Mouse (Mus musculus) left cerebral cortex, postnatal 10 days (tissue): ENCODE results near the gene Nmt1. TPM values are rescaled to one million over a fixed set of nuclear protein-coding genes. Genes with fewer than 3 reads are reported as not detected.

Source experiments
- DNase-seq, 2 experiments: peaks; one replicate each; pipeline ENCODE4 v3.0.0; 2021 to 2022; ENCODE audit warnings: low spot score in 2 of 2, mixed read lengths in 1 of 2; ENCODE audit errors: extremely low spot score in 1 of 2
- intact Hi-C: fragments of 180-260 bp; cut with DNase I; formaldehyde crosslinking; loops from one replicate; pipeline ENCODE4 v1.15.1; 2025
- total RNA-seq, 2 experiments: library from RNA; stranded (reverse); gene quantifications; 2 replicates each; pipeline ENCODE4 v1.2.3; 2021

Gene Nmt1
- total RNA-seq, 2 experiments from 2014 or later: 82.8 to 83.1 TPM

DNA sequence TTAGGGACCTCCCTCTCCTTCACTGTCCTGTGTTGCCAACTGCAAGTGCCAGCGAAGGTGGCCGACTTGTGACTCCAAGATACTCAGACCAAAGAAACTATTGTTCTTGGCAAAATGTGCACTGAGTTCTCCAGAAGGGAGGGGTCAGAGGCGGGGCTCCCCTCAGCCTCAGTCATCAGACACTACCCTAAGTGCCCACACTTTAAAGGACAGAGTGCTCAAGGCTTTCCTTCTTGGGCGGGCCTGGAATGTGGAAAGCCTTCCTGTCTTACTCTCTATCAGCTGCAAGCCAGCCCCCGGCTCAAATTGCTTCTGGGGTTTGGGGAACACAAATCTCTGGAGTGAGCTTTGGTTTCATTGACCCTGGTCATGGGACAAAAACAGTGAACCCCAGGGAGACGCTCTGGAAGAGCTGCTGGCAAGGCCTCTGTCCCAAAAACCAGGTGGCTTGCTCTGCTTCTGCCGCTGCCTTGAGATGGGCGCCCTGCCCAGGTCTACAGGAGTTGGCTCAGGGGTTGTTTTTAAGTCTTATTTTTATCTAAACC lies 39.5 kb downstream of the Nmt1 start:
- DNase-seq: peak in 1 of 2 experiments; percentile 58
- intact Hi-C loops: no loop called here

DNA sequence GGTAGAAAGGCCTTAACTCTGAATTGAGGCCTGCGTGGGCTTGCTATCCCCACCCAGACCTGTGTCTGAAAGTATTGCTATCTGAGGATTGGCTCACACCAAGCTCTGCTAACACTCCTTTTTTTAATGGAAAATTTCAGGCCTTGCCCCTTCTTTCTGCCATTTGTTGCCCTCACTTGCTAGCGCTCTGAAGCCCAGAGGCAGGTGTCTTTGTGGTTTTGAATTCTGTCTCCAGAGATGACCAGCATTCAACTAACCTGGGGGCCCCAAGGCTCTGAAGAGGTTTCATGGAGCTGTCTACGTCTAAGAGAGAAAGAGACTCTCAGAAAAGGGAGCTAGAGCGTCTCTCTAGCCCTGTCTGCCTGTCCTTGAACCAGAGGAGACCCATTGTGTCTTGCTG lies 40.3 kb downstream of the Nmt1 start:
- intact Hi-C loops: no loop called here

DNA sequence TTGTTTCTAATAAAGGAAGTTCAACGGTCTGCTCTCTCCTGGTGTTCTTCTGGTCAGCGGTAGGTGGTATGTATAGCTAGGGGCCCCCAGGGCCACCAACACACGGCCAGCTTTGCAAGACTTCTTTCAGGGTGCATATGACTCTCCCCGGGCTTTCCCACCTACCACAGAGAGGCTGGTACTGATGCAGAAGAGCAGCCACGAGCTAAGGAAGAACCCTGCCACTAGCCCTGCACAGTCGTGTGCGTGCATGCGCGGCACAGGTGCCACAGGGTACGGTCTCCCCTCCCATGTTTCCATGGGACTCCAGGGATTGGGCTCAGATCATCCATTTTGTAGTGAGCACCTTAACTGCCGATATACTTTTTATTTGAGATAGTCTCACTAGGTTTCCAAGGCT lies 40.9 kb downstream of the Nmt1 start:
- peak in 1 of 2 experiments; percentile 14 for DNase-seq
- intact Hi-C loops: no loop called here

More for the DNA sequence above, 40.3 kb downstream of the Nmt1 start:
- DNase-seq: no peak

DNA sequence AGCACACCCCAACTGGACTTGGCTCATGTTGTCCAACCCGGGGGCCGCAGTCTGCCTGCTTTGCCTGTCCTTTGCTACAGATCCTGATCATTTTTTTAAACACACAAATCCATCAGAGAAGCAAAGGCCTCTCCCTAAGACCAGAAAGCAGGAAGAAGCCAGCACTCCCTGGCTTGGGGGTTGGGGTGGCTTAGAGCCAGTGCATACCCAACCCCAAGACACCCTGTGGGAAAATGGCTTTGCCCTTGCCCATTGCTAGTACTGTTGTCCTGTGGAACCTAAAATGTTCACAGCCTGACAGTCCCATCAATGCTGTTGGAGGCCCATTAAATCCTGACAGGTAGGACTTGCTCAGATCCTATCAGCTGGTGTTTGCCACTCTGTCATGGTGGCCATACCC lies 41.7 kb downstream of the Nmt1 start:
- peak in 1 of 2 experiments; percentile 16 for DNase-seq
- intact Hi-C loops: no loop called here

DNA sequence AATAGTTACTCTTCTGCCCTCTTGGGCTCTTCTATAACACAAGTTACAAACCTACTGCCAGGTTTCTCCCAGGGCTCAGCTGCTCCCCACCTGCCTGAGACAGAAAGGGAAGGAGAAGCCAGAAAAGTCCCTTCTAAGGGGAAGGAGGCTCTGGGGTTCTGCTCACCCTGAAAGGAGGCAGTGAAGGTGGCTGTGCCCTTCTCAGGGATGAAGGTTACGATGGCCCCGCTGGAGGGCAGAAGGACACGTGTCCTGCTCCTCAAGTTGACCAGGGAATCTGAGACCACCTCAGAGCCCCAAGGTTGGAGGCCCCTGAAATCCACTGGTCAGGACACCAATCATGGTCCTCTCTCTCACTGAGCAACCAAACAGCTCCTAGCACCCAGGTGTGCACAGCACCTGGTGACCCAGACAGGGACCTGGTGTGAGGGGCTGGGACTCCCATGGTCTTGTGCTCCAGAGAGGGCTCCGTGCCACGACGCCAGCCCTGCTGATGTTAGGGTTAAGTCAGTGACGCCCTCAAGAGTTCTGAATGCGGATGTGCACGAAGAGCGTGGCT lies 42.4 kb downstream of the Nmt1 start:
- peak in 1 of 2 experiments; percentile 28 for DNase-seq

DNA sequence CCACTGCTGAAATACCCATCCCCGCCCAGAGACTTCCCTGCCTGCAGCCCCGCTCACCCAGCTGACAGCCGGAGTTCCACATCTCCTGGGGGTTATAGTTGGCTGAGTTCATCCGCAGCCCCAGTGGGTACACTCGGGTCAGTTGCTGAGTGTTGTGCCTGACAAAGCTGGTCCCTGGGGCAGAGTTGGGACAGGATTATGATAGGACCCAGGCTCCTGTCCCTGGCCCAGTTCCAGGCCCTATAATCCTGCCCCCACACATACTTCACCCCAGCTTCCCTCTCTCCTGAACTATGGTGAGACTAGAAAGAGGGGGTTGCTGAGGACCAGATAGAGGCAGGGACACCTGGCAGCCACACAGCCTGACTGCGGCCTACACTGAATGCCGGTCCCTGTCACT lies 45.7 kb downstream of the Nmt1 start:
- intact Hi-C loops: no loop called here
- no peak for DNase-seq

More for the DNA sequence above, 42.4 kb downstream of the Nmt1 start:
- intact Hi-C loops: no loop called here

DNA sequence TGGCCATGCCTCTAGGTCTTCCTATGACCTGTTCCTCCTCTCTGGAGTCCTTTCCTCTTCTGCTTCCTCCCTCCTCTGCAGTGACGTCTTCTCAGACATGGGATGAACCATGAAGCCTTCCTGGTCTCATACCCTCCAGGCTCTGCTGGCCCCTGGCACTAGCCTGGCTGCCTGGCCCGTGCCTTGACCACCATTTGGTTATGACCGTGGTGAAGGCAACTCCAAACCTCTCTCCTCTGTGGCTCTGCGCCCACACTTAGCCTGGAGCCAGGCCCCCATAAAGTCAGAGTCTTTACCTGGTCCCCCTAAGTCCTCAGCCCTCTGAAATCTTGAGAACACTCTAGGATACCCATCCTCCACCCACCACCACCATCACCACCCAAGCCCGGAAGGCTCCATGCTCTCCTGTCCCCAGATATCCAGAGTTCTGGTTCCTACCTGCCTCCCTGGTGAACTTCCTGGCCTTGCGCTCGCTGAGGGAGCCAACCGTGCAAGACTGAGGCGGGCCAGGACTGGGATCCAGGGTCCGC lies 46.2 kb downstream of the Nmt1 start:
- intact Hi-C loops: no loop called here
- no peak for DNase-seq

DNA sequence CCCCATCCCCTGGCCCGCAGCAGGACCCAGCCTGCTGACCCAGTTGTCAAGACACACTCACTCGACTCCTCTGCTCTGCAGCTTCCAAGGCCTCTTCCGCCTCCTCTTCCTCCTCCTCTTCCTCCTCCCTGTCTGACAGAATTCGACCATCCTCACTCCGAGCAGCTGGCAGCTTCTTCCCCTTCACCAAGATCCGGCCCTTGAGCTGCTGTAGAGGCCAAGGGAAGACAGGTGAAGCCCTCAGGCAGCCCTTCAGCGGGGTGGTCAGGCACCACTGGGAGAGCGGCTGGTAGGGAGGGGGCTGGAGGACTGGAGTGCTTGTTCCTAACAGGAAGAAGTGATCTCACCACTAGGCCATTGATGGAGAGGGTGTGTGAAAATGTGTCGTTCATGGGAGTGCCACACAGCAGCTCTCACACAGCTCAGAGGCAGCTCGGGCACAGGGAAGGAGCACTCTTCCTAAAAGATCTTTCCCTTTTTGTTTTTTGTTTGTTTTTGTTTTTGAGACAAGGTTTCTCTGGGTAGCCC lies 46.9 kb downstream of the Nmt1 start:
- DNase-seq: no peak
- intact Hi-C loops: no loop called here

DNA sequence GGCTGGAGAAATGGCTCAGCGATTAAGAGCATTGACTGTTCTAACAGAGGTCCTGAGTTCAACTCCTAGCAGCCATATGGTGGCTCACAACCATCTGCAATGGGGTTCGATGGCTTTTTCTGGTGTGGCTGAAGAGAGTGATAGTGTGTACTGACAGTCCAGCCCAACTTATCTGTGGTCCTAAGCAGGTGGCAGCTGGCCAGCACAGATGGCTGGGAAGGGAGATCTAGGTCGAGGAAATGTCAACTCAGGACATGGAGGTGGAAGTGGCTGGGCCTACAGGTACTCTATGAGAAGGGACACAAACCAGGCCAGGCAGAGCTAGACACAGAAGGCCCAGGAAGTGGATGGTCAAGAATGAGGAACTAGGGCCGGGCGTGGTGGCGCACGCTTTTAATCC lies 48.0 kb downstream of the Nmt1 start:
- no peak for DNase-seq
- intact Hi-C loops: no loop called here

DNA sequence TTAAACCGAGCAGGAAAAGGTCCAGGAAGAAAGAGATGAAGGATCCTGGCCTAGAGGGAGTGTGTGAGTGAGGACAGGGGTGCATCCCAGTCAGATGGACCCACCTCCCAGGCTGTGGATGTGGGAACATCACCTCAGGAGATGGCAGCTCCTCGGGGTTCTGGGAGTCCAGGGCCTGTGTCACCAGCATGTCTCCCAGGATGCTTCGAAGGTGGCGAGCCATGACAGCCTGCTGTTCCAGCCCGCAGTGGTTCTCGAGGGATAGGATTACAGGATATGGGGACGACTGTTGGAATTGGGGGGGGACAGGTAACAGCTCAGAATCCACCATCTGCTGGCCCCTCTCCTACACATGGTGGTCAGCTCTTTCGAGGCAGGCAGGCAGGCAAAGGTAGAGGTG lies 48.6 kb downstream of the Nmt1 start:
- intact Hi-C loops: no loop called here
- DNase-seq: no peak

DNA sequence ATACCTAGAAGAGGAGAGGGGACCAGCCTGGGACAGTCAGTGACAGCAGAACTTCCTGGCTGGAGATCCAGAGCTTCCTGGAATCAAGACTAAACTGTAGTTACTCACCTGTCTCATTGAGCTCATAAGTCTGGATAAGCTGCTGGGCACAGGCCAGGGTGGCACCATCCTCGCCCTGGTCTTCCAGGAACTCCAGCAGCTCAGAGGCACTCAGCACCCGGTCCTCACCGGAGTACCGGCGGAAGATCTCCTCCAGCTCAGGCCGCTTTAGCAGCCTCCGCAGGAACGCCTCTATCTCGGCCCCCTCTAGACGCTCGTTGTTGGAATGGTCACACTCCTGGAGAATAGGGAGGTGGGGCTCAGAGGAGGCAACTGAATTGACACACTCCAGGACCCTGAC lies 50.1 kb downstream of the Nmt1 start:
- intact Hi-C loops: no loop called here
- DNase-seq: no peak

DNA sequence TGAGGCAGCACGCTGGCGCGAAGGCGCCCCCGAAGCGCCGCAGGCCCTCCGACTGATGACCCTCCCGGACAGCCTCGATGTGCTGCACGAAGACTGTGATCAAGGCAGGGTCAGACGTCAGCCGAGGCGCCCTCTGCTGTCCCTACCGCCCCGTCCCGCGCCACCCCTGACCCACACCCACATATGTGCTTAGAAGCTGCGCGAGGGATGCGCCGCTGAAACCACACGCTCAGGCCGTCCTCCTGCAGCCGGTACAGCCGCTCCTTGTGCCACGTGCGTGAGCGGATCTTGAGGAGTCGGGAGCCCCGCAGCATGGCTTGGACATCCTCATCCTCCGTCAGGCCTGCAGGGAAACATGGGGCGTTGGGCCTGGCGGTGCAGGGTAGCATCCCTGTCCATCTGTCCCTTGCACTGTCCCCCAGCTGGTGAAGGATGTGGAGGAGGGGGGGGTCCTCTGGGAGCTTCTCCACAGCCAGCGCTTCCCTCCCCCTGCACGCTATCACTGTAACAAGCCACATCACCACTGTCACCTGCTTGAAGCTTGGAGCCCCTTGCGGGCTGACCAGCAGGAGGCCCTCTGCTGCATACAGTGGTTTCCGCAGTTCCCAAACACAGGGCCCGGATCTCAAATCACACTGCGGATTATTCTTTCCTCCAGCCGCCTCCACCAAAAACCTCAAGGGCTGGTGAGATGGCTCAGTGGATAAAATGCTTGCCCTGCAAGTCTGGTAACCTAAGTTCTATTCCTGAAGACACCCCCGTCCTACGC lies 52.5 kb downstream of the Nmt1 start:
- intact Hi-C loops: no loop called here
- no peak for DNase-seq

DNA sequence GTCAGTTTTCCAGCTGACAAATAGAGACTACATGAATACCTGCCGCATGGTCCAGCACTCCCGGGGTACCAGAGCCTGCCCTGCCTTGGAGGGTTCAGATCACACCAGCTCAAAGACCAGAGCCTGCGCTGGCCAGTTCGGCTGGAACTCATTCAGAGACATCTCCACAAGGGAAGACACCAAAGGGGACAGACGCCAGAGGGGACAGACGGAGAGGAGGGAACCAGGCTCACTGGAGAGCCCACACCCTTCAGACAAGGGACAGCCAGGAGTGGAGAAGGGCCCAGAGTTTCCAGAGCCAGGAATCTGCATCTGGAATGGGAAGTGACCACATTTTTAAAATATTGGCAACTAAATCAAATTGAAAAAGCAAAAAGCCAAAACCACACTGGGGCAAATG lies 53.6 kb downstream of the Nmt1 start:
- no peak for DNase-seq
- intact Hi-C loops: no loop called here

DNA sequence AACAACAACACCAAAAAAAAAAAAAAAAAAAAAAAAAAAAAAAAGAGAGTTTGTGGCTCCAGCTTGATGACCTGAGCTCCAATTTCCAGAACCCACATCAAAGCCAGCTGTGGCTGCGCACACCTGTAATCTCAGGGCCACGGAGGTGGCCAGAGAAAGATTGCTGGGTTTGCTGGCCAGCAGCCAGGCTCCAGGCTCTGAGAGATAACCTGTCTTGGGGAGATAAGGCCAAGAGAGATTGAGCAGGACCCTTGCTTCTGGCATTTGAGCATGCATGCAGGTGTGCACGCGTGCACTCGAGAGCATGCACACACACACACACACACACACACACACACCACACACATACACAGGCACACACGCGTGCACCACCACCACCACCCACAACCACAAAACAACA lies 65.3 kb downstream of the Nmt1 start:
- peak in 1 of 2 experiments; percentile 43 for DNase-seq
- intact Hi-C loops: no loop called here

DNA sequence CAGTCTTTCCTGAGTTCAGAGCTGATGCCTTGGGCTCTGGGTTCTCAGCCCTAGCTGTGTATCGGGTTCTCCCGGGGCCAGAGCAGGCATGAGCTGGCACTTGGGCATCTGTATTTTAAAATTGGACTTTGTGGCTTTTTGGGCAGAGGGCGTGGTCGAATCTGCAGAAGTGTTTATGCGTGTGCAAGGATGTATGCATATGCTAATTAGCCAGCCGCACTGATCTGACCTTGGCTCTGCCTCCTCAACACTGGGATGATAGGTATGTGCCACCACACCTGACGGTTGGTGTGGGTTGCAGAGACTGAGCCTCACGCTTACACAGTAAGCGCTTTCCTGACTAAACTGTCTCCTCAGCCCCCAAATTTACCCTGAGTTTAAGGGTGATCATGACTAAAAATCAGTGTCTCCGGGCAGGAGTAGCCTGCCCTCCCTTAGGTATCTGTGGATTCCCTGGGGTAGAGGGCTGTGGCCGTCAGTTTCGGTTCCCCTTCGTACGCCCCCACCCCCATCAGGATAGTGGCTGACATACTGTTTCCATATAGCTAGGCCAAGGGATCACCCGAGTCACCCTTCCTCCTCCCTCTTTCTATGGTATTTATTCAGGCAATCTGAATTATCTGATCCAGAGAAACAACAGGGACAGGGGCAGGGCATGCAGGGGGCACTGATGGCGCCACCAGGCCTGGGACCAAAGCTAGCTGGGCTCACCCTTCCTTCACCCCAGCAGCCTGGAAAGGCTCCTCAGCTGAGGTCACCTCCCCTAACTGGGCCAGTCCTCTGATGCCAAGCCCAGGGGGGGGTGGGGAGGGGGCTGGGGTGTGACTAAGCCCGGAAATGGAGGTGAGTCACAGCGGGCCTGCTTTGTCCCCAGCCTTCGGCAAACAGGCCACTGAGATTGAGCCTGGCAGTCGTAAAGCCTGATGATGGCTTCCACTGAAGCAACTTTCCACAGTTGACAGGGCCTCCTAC lies 66.2 kb downstream of the Nmt1 start:
- intact Hi-C loops: no loop called here
- DNase-seq: no peak

DNA sequence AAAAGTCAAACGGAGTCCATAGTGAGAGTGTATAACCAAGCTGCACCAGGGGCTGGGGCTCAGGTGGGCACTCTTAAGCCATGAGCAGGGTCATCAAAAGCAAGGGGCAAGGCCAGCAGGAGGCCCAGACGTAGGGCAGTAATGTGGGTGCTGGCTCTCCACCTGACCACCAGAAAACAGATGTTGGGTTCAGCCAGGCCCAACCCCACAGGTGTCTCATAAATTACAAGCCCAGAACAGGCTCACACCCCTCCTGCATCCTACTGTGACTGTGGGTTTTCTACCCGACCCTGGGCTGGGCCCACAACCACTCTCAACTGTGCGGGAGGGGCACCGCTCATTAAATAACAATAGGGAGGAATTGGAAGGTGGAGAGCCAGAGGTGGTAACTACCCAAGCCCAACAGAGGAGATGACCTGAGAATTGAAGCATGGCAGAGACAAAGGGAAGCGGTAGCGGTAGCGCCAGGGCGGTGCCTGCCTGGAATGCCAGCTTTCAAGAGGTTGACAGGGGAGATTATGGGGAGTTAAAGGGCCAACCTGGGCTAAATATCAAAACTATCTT lies 67.2 kb downstream of the Nmt1 start:
- DNase-seq: no peak
- intact Hi-C loops: no loop called here

DNA sequence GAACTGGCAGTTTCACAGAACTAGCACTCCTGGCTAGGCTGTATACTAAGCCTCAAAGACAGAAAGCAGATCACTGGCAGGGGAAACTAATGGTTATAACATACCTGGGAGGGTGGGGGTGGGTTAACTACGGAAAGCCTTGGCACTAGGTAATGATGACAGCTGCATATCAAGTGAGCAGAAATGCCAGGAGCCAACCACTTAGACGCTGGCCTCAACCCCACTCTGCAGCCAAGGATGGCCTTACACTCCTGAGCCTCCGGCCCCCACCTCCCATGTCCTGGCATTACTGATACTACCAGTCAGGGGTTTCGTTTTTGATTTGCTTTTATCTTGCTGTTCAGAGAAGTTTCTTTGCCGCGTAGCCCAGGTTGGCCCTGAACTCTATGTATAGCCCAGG lies 67.8 kb downstream of the Nmt1 start:
- DNase-seq: no peak
- intact Hi-C loops: no loop called here

DNA sequence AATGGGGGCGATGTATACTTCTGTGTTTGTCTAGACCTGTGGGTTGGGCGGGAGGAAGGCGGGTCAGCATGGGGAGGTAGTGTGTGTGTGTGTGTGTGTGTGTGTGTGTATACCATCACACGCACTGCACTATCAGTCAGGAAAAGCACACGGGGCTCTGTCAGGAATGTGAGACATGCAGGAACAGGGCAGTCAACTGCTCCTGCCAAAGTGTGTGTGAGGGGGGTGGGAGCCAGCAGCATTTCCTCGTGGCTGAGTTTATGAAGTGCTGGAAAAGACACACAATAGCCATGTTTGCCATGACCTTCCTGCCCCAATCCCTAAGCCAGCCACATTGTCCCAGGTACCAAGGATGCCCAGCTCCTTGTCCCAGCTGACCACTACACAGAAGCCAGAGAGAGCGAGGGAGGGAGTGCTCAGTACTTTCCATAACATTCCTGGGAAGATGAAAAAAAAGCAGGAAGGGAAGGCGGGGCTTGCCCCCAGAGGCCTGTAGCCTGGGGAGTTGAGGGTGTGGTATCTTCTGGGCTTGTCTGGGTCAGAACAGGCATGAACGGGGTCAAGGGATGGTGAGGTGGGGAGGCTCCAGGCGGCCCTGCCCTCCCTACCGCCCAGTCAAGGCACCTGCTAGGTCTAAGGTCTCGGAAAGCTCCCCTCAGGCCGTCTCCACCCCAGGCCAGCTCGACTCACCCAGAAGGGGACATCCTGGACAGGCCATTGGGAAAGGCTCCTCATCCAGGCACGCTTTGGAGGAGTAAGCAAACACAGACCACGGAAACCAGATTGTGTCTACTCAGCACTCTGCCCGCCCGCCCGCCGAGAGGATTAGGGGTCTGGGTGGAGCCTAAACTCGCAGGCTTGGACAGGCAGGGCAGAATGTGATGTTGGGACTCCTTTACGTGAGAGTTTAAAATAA lies 69.2 kb downstream of the Nmt1 start:
- peak in 1 of 2 experiments; percentile 42 for DNase-seq
- intact Hi-C loops: no loop called here
